Mouse (Mus musculus) frontal cortex, postnatal 10 days (tissue): ENCODE results near the gene Ccdc125.

Experiments
- DNase-seq, 2 experiments: peaks; one replicate each; pipeline ENCODE4 v3.0.0; 2022; ENCODE audit warnings: low spot score in 2 of 2, mixed read lengths in 1 of 2

Ccdc125 gene

DNA sequence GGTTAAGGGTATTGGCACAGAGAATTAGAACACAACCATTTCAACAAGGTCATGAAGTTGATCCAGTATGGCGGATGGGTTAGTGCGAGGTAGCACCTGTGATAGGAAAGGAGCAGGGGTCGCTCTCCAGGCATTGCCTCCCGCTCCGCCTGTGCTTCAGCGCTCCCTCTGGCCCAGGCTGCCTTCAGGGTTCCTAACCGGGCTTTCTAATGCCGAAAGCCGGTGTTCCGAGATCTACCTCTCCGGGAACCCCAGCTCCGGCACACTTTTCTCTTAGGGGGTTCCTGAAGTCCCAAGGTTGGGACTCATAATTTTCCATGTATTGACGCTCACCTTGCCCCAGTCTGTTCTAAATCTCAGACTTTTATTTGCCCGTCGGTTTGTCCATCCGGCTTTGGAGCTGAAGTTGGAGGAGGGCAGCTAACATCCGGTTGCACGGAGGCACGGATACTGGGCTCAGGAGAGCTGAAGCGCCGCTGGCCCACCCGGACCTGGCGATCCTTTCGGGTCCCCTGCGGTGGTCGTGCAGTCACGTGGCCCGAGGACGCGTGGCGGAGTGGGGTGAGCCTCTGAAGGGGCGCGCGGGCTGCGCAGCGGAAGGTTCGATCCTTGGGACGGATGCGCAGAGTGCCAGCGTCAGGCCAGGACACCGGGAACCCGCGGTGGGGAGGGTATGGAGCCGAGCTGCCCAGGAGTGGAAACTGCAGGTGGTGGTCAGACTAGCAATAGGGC lies at the start of gene Ccdc125:
TSS of gene Ccdc125 (plus strand) at position 427 of the 732 bp plus-strand sequence.
- no peak for DNase-seq

DNA sequence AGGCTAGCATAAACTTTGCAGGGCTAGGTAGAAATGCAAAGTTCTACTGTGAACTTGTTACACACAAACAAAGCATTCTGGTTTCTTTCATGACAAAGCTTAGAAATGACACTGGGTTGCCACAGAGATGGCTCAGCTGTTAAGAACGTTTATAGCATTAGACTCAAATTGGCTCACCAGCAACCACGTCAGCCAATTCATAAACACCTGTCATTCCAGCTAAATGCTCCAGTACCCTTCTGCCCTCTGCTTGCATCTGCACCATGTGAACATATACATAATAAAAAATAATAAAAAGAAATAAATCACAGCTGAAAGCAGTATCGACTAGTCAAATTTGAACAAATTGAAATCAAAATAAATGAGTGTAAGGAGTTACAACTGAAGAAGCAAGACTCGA lies 47.3 kb upstream of the Ccdc125 start:
- DNase-seq, result no peak

DNA sequence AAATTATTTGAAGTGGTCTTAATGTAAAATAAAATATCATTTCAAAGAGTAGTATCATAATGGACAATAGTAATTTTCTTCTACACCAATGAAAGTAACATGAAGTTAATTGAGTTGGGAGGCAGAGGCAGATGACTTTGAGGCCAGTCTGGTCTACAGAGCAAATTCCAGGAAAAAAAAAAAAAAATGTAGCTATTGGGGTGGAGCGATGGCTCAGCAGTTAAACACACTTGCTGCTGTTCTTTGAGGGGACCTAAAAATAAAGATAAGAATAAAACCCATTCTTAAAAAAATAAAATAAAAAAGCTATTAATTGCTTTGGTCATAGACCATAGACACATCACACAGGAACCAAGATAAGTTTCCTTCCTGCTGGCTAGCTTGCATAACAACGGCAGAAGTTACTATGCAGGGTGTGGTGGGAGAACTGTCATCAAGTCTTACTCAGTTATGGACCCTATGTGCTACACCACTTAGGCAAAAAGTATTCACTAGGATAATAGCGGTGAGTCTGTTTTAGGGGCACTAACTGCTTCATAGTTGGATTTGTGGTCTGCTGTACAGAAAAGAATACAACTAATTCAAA lies 35.3 kb upstream of the Ccdc125 start:
- no peak for DNase-seq

DNA sequence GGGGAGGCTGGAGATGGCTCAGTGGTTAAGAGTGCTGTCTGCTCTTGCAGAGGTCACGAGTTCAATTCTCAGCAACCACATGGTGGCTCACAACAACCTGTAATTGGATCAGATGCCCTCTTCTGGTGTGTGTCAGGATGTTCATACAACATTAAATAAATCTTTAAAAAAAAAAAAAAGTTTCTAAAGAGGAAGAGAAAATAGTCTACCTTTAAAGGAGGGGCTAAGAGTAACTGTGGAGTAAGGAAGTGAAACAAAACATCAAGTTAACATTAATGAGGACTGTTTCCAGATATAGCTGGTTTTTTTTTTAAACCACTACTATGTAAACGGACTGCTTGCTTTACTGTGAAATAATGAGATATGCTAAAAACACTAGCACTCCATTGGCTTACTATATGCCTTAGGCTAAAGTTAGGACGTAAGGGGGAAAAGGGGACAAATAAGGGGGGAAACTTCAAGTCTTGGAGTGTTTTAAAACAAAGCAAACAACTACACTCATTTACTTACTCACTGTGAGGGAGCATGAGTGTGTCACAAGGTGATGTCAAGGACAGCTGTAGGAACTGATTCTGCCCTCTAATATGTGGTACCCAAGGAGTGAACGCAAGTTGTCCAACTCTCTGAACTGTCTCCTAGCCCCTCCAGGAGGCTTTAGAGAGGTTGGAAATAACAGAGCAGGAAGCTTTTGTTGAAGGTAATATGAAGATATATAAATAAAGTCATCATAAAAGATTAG lies 26.9 kb upstream of the Ccdc125 start:
- DNase-seq, result no peak

DNA sequence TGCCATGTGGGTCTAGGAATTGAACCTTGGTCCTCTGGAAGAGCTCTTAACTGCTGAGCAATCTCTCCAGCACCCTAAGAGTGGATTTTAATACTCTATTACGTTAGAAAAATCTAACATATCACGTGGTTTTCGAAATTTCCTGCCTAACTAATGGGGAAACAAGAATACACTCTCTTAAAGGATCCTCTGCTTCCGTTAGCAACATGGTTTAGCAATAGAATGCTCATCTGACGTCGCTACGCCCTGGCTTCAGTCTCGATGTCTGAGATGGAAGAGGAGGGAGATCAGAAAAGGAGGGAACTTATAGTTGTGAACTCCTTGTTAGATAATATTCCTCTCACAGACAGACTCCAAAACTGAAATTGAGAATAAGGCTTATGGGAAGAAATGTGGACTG lies 21.3 kb upstream of the Ccdc125 start:
- DNase-seq, result no peak

DNA sequence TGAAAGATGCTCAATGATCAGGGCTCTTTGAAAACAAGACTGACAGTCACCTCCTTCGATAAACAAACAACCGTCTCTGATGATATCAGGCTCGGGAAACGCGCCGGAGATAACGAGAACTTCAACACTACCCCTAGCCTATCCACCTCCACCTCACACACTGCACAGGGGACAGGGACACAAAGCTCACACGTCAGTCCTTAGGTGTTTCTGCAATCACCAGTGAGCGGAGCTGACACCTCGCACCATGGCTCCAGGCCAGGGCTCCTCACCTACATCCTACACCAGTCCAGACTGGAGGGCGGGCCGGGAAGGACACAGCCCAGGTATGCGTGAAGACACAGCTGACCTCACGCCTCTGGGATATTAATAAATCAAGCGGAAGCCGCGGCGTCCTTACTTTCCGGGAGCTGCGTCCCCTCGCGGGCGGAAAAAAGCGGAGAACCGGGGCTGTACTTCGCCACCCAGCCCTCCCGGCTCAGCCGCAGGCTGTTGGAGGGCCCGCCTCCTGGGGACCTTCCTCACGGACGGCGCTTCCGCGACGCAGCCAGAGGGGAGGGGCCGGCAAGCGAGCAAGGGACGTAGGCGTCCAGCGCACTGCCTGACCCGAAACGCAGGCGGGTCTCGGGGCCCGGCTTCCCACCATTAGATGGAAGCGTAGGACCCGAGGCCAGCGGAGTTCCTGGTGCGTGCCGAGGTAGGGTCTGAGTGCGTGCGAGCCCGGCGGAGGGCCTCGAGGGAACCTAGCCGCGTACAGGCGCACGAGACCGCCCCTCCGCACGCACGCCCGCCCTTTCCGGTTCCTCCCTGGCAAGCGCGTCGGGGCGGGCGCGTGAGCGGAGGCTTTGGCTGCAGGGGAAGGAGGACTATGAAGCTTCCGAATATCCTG lies 18.7 kb upstream of the Ccdc125 start, which contains the start of the genes Ak6 and Rad17:
TSS of gene Ak6 (plus strand) at position 430 of the 889 bp plus-strand sequence.
TSS of gene Rad17 (minus strand) at position 502 of the 889 bp plus-strand sequence.
- peak; percentile 89 to 94 for DNase-seq

DNA sequence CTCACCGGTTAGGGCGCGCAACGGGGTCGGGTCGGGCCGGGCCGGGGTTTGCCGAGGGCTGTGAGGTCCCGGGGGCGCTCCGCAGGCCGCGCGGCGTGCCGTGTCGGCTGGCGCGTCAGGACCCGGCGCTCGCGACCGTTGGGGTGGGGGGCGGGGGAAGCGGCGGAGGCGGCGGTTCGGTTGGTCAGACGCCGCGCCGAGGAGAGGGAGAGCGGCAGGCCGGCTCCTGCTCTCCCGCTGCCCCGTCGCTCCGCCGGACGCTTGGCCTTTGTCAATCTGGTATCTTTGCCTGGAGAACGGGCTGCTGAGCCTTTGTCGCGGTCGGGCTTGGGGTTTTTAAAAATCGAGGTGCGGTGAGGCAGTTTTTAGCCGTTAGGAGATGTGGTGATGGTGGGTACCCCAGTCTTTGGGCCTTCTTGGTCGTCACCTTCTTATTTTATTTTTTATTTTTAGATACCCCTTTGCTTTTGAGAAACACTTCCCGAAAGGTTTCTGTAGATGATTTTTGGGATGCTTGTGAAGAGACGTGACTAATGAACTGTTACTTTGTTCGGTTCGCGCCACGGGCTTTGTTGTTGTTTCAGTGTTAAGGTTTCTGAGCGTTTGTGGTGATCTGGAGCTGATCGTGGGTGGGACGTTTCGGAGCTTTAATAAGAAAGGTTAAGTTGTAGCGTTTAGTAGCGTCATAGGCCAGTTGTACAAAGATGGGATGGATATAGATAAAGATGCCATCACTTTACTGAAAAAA lies 17.9 kb upstream of the Ccdc125 start, which contains the start of gene Taf9:
TSS of gene Taf9 (plus strand) at position 141 of the 748 bp plus-strand sequence.
- DNase-seq, result no peak

DNA sequence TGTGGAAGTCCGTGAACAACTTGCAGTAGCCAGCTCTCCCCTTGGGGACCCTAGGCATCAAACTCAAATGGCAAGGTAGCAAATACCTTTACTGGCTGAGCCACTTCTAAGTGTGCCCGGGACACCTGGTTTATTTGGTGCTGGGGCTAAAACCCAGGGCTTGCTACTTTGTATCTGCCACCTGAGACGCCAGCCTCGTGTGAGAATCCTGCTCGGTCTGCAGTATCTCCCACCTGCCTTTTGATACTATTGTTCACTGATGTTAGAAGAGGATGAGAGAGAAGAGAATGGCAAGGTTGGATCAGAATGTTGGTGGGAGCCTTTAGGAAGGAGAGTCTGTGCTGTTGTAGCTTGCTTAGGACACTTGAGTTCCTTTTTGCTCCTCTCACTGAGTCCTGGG lies 11.4 kb upstream of the Ccdc125 start:
- no peak for DNase-seq

DNA sequence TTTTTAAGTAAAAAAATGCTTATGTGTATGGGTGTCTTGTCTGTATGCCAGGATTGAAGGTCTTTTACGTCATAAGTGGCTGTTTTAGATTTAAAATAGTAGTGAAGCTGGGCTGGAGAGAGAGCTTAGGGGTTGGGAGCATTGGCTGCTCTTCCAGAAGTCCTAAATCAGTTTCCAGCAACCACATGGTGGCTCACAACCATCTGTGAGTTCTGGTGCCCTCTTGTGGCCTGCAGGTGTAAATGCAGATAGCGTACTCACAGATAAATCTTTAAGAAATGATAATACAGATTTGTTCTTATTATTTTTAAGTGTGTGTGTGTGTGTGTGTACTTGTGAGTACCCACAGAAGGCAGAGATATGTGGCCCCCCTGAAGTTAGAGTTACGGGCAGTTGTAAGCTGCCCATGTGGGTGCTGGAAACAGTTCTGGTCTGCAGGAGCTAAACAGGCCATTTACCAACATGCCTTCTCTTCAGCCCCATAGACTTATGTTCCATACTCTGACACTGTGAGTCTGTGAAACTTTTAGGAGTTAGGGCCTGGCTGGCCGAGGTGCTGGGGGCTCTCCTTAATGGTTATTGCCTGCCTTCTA lies 9.6 kb upstream of the Ccdc125 start:
- peak in 1 of 2 experiments; percentile 35 for DNase-seq

DNA sequence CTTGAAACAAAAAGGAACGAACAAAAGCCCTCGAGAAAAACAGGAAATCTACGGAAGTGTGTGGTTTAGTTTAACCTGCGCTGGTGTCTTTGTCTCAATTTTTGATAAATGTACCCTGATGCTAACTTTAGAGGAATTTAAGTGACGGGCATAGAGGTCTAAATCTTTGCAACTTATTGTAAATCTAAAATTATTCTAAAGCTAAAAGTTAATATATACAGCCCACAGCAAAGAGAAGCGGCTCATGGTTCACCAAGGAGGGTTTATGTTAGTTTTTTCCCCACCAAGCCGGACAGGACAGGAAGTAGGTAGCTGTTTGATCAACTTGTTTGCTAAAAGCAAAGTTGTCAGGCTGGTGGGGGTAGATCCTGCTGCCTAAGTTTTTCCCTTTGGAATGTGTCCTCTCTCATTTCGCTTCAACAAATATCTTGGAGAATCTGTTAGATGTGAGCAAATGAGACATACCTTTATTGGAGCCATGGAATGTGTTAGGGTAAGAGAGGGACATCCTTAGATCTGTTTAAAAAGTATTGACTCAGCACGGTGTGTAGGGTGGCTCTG lies 744 bp downstream of the Ccdc125 start:
- DNase-seq, result no peak

DNA sequence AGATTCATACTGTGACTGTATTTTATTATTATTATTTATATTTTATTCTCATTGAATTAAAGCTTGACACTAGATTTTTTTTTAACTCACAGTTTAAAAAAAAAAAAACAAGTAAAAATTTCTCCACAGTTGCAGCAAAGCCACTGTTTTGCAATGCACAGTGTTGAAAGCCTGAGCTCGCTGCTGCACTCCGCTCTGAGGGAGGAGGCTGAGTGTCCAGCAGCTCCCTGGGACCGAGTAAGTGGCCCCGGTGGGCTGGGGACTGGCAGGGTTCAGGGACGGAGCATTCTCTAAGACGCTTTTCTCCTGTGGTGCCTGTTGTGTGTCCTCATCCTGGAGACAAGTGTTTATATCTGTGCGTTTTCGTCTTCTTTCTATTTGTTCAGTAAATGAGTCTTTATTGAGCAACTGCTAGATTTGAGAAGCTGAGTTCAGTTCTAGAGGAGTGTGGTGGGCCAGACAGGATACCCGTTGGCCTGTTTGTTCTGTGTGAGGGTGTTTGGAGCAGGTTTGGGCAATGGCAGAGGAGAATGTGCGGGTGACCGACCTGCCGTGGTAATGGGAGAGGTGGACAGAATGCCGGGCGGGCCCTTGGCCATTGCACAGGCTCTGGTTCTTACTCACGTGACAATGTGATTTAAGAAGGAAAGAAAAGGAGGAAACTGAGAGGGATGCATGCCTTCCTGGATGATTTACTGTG lies 6.6 kb downstream of the Ccdc125 start:
- no peak for DNase-seq

DNA sequence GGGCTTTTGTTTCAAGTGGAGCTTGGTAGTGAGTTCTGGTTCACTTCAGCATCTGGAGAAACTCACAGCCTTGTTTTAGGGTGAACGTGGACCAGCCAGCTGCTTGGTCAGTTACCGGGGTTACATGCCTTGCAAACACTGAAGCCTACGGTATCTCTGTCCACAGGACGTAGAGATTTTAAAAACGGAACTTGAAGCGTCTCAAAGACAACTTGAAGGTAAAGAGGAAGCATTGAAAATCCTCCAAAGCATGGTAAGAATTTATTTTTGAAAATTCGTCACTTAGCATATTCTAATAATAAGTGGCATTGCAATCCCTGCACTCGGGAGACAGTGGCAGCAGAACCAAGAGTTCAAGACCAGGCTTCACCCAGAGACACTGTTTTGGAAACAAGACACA lies 12.1 kb downstream of the Ccdc125 start:
- no peak for DNase-seq

DNA sequence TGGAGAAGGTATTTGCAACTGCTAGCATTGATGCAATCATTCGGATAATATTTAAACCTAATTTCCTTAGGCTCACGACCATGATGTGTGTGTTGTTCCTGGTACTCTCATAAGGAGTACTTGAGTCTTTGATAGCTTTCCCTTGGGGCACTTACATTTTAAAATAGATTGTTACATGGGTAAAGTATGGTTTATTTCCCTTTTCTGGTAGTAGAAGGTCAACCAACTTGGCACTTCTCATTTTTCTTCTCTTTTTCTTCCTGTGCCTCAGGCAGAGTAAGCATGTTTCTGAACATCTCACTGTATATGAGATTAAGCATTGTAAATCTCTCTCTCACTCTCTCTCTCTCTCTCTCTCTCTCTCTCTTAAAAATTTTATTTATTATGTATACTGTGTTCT lies 13.3 kb downstream of the Ccdc125 start:
- no peak for DNase-seq

DNA sequence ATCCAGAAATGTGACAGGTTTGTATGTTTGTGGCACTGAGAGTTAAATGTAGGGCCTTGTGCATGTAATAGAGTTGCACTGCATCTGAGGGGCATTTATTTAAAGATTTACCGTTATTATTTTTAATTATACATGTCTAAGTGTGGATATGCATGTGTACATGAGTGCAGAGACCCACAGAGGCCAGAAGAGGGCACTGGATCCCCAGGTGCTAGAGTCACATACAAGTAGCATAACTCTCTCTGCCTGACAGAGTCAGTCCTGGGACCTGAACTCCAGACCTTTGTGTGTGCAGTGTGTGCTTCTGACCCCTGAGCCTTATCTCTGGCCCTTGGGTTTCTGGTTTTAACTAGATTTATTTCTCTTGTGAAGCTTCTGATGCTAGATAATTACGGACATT lies 14.8 kb downstream of the Ccdc125 start:
- no peak for DNase-seq

DNA sequence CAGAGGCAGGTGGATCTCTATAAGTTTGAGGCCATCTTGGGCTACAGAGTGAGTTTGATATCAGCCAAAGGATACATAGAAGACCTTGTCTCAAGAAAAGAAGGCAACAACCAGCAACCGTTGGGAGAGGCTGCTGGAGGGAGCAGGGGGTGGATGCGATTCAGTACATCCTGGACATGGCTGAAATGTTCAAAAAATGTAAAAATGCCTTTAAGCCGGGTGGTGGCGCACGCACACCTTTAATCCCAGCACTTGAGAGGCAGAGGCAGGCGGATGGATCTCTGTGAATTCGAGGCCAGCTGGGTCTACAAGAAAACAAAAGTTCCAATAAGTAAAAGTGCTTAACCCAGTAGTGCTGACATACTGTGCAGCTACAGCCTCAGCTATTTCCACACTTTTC lies 18.0 kb downstream of the Ccdc125 start:
- DNase-seq, result no peak

DNA sequence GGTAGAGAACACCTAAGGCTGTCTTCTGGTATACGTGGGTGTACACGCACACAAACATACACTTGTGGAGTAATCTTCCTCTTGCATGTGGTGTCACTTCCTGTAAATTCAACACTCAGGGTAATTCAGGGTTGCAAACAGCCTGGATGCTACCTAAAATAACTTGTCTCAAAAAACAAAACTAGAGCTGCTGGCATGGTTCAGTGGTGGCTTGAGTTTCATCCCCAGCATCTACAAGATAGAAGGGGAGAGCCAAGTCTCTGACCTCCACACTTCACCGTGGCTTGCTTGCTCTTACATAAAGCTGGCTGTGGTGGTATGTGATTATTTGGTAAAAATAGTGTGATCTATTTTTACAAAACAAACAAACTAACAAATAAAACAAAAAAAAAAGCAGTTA lies 28.0 kb downstream of the Ccdc125 start:
- no peak for DNase-seq

DNA sequence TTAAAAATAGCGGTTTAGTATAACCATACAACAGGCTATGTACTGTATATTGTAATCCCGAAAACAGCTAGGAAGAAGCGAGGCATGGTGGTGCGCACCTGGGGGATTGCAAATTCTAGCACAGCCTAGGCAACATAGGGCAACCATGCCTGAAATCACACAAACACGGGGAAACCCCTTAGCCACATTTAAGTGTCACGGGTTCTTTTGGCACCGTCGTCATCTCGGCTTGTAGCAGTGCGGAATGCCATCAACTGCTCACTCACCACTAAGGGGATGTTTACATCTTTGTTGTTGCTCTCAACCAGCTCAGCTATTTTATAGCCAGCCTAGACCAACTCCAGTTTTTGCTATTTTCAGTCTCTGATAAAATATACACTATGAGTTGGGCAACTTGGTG lies 29.3 kb downstream of the Ccdc125 start:
- DNase-seq, result no peak

DNA sequence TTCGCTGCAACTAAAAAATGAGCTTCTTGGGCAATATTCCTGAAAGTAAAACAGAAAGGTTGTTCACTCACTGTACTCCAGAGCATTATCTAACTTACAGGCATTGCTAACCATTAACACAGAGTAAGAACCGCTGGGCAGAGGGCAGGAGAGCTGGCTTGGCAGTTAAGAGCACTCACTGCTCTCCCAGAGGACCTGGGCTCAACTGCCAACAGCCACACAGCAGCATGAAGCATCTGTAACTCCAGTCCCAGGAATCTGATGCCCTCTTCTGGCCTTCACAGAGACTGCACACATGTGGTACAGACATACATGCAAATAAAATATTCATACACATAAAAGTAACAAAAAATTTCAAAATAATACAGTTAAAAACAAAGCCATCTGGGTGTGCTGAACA lies 34.0 kb downstream of the Ccdc125 start:
- DNase-seq, result no peak

DNA sequence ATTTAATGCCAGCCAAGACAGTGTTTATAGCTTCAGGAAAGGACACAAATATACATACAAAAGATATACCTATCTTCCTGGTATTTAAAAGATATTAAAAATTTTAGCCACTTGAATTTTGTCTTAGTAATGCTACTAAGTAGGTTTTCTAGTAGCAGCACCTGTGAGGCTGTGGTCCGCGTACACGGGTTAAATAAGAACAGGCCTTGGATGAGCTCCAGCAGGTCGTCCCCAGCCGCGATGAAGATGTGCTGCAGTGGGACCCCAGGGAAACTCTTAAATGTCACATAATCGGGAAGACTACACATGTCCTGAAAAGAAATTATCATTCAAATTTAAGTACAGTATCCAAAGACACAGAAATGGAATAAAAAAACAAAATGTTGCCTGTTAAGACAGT lies 36.7 kb downstream of the Ccdc125 start:
- DNase-seq, result no peak

DNA sequence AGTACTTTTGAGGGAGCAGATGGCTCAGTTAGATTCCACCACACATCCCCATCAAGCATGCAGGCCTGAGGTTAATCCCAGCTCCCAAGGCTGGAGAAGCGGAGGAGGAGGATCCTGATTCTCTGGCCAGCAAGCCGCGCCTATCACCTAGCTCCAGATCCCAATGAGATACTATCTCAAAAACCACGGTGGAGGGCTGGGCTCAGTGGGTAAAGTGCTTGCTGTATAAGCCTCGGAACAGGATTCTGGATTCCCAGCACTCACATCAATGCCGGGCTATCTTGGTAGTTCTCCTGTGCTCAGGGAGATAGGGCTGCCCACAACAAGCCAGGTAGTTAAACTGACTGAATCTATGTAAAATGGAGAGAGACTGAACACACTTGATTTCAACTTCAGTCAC lies 46.0 kb downstream of the Ccdc125 start:
- no peak for DNase-seq
